Mouse (Mus musculus) ES-E14 (cell line): Measurements from ENCODE around the gene Cux2. TPM values are rescaled to one million over a fixed set of nuclear protein-coding genes. Genes with fewer than 3 reads are reported as not detected.

Source experiments
- DNase-seq: peaks from one replicate; pipeline ENCODE4 v3.0.0-alpha.2; 2013; ENCODE audit warnings: low read depth, low spot score
- H3K27ac ChIP-seq: 2 replicates; pipeline ENCODE4 v1.5.1; 2012; ENCODE audit warnings: low read depth, mild to moderate bottlenecking, low read length, moderate library complexity, mixed read lengths; ENCODE audit not compliant: poor library complexity, insufficient read depth, severe bottlenecking
- H3K36me3 ChIP-seq: 2 replicates; pipeline ENCODE4 v1.6.1; 2012; ENCODE audit warnings: mild to moderate bottlenecking, low read length, moderate library complexity, mixed read lengths; ENCODE audit not compliant: control insufficient read depth, poor library complexity, insufficient read depth, severe bottlenecking
- H3K4me1 ChIP-seq, 2 experiments: fragments of 150-350 bp in 1 of 2; sonication (generic) in 1 of 2; 2 replicates each; pipeline ENCODE4 v1.6.1; 2012; ENCODE audit warnings: low read length in 2 of 2, mild to moderate bottlenecking in 1 of 2, mixed read lengths in 1 of 2; ENCODE audit not compliant: control insufficient read depth in 2 of 2, insufficient read depth in 2 of 2, poor library complexity in 1 of 2
- H3K4me3 ChIP-seq, 2 experiments: fragments of 150-350 bp in 1 of 2; sonication (generic) in 1 of 2; 2 replicates each; pipeline ENCODE4 v1.5.1; 2012; ENCODE audit warnings: low read length in 2 of 2, low read depth in 1 of 2, mild to moderate bottlenecking in 1 of 2, mixed read lengths in 1 of 2; ENCODE audit not compliant: insufficient read depth in 1 of 2, poor library complexity in 1 of 2, severe bottlenecking in 1 of 2
- H3K9ac ChIP-seq: 2 replicates; pipeline ENCODE4 v1.6.1; 2012; ENCODE audit warnings: low read depth, mild to moderate bottlenecking, low read length, mixed read lengths; ENCODE audit not compliant: poor library complexity, insufficient read depth, severe bottlenecking
- H3K9me3 ChIP-seq: fragments of 150-350 bp; sonication (generic); 2 replicates; pipeline ENCODE4 v1.6.1; 2012; ENCODE audit warnings: low read depth, mild to moderate bottlenecking, low read length; ENCODE audit not compliant: control insufficient read depth, insufficient read depth
- CHD2 ChIP-seq: IDR thresholded peaks from 2 replicates; pipeline ENCODE4 v1.6.1; 2014; ENCODE audit warnings: mild to moderate bottlenecking, low read depth, low read length, inconsistent platforms
- HCFC1 ChIP-seq: IDR thresholded peaks from 2 replicates; pipeline ENCODE4 v1.6.1; 2012; ENCODE audit warnings: low read length, inconsistent platforms, borderline replicate concordance; ENCODE audit not compliant: insufficient read depth
- MAFK ChIP-seq: IDR thresholded peaks from 2 replicates; pipeline ENCODE4 v1.6.1; 2014; ENCODE audit warnings: mild to moderate bottlenecking, low read depth, low read length, inconsistent platforms; ENCODE audit not compliant: insufficient read depth
- ZC3H11A ChIP-seq: IDR thresholded peaks from 2 replicates; pipeline ENCODE4 v1.6.1; 2012; ENCODE audit warnings: low read depth, mild to moderate bottlenecking, inconsistent platforms, low read length, borderline replicate concordance
- ZNF384 ChIP-seq: IDR thresholded peaks from 2 replicates; pipeline ENCODE4 v1.6.1; 2012; ENCODE audit warnings: low read depth, low read length, inconsistent platforms
- in situ Hi-C, 2 experiments: fragments of 600-800 bp; cut with MboI; formaldehyde crosslinking; loops; one replicate each; pipeline ENCODE4 v1.15.1; 2025; ENCODE audit warnings: low sequenced_read_pairs in 2 of 2, inconsistent platforms in 1 of 2; ENCODE audit not compliant: unreplicated experiment in 2 of 2
- total RNA-seq: library from RNA; depleted of rRNA; stranded (reverse); fragments of 300-350 nt; gene quantifications from 2 replicates; pipeline ENCODE4 v1.2.3, GENCODE M21; 2012

Cux2 gene
- total RNA-seq, 1 experiment, result 1.8 TPM

DNA sequence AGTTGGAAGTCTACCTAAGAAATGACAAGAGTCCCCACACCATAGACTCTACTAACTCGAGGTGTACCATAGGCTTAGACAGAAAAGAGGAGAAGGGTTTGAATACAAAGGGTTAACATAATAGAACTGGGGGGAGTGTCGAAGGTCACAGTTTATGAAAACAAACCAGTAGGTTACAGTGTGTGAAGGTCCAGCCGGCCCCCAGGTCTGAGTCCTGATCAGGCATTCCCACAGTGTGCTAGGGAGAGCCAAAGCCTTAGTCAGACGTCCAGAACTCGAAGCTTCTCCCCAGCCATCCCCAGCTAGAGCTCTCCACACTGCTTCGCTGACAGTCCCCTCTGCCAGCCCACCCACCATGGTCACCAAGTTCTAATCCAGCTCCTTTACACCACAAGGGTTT, 58.0 kb downstream of the Cux2 start:
- no peaks in the 10 kb centered on the region for H3K36me3 ChIP-seq
- no peak for TF ChIP-seq MAFK
- TF ChIP-seq HCFC1, result no peak
- TF ChIP-seq ZC3H11A, result no peak
- TF ChIP-seq ZNF384, result no peak
- no peak for TF ChIP-seq CHD2
- H3K9me3 ChIP-seq, result no peaks in the 10 kb centered on the region
- no peak overlapping the region for H3K27ac ChIP-seq
- H3K9ac ChIP-seq, result no peak overlapping the region
- in situ Hi-C loops, result no loop called here
- DNase-seq, result no peak
- no peak overlapping the region for H3K4me3 ChIP-seq
- peaks cover 0 to 13% of the 10 kb centered on the region in 2 experiments; a peak in 1 of 4 replicates for H3K4me1 ChIP-seq

GRCm38 (mm10) chr5:121985855-121986254, 64.0 kb downstream of the Cux2 start:
- DNase-seq, result no peak
- Histone ChIP-seq H3K4me1 (peaks cover 0 to 11% of the 10 kb centered on the region in 2 experiments; a peak in 1 of 4 replicates), H3K27ac (no peak overlapping the region), H3K9me3 (no peaks in the 10 kb centered on the region), H3K4me3 (no peak overlapping the region), H3K36me3 (no peaks in the 10 kb centered on the region), H3K9ac (no peak overlapping the region)
- in situ Hi-C loops, result no loop called here
- TF ChIP-seq ZC3H11A (no peak), ZNF384 (no peak), MAFK (no peak), CHD2 (no peak), HCFC1 (no peak)

- peak overlapping the region in 1 of 2 experiments; percentile 43; a peak in 2 of 4 replicates for H3K4me3 ChIP-seq
- in situ Hi-C loops, result no loop called here
- H3K9ac ChIP-seq, result peak overlapping the region; percentile 31; the same call in 1 of the 2 replicates
- no peaks in the 10 kb centered on the region for H3K36me3 ChIP-seq
- H3K9me3 ChIP-seq, result no peaks in the 10 kb centered on the region
- H3K4me1 ChIP-seq, result peaks cover 0 to 2% of the 10 kb centered on the region in 2 experiments; a peak in 1 of 4 replicates
- H3K27ac ChIP-seq, result no peak overlapping the region
- TF ChIP-seq ZNF384, result no peak
- TF ChIP-seq CHD2, result no peak
- no peak for TF ChIP-seq ZC3H11A
- DNase-seq, result peak; percentile 9
Measured at GRCm38 (mm10) chr5:121981650-121982131, 68.2 kb downstream of the Cux2 start.

GRCm38 (mm10) chr5:121976331-121976730, 73.6 kb downstream of the Cux2 start:
- Histone ChIP-seq H3K9me3 (no peaks in the 10 kb centered on the region), H3K4me3 (no peak overlapping the region), H3K9ac (no peak overlapping the region), H3K36me3 (no peaks in the 10 kb centered on the region), H3K27ac (no peak overlapping the region), H3K4me1 (peaks cover 0 to 2% of the 10 kb centered on the region in 2 experiments; a peak in 1 of 4 replicates)
- in situ Hi-C loops, result no loop called here
- TF ChIP-seq ZNF384, result no peak
- TF ChIP-seq CHD2, result no peak
- no peak for TF ChIP-seq HCFC1
- TF ChIP-seq ZC3H11A, result no peak
- no peak for TF ChIP-seq MAFK
- no peak for DNase-seq

- TF ChIP-seq ZC3H11A, result no peak
- no peak for TF ChIP-seq CHD2
- no peak for TF ChIP-seq HCFC1
- no peak for TF ChIP-seq ZNF384
- no peak for TF ChIP-seq MAFK
- Histone ChIP-seq H3K9ac (no peak overlapping the region), H3K27ac (no peak overlapping the region; the same call in 1 of the 2 replicates), H3K4me1 (peaks cover 0 to 2% of the 10 kb centered on the region in 2 experiments; a peak in 1 of 4 replicates), H3K4me3 (no peak overlapping the region), H3K9me3 (no peaks in the 10 kb centered on the region), H3K36me3 (no peaks in the 10 kb centered on the region)
- DNase-seq, result no peak
- in situ Hi-C loops, result no loop called here
Measured at GRCm38 (mm10) chr5:121973541-121973940, 76.4 kb downstream of the Cux2 start.
